Mouse (Mus musculus) limb, embryonic 13.5 days (tissue): ENCODE measurements at regions not wholly inside any gene's neighbourhood (a gene's known extent, or its start where the extent isn't known, plus 50 kb on each side); places are given as distances from the start of the nearest gene placed in this dataset.

Source experiments
- ATAC-seq: fragments of 200-750 bp; cut with Nextera tagmentation; 2 replicates; pipeline ENCODE4 v1.8.0; 2017; ENCODE audit warnings: low read depth, moderate number of reproducible peaks, moderate TSS enrichment; ENCODE audit not compliant: low FRiP score
- H3K27ac ChIP-seq: fragments of 300-500 bp; sonication (generic); 2 replicates; pipeline ENCODE4 v1.5.1; 2015; ENCODE audit warnings: inconsistent platforms, mild to moderate bottlenecking, moderate library complexity
- H3K27me3 ChIP-seq: fragments of 300-500 bp; sonication (generic); 2 replicates; pipeline ENCODE4 v1.6.1; 2015; ENCODE audit warnings: mild to moderate bottlenecking, inconsistent platforms
- H3K36me3 ChIP-seq: fragments of 300-500 bp; sonication (generic); 2 replicates; pipeline ENCODE4 v1.6.1; 2015; ENCODE audit warnings: inconsistent platforms, mild to moderate bottlenecking, moderate library complexity
- H3K4me1 ChIP-seq: fragments of 300-500 bp; sonication (generic); 2 replicates; pipeline ENCODE4 v1.6.1; 2015; ENCODE audit warnings: inconsistent platforms
- H3K4me2 ChIP-seq: fragments of 300-500 bp; sonication (generic); replicated peaks from 2 replicates; pipeline ENCODE4 v1.6.1; 2015; ENCODE audit warnings: inconsistent platforms, mild to moderate bottlenecking, moderate library complexity
- H3K4me3 ChIP-seq: fragments of 300-500 bp; sonication (generic); 2 replicates; pipeline ENCODE4 v1.5.1; 2015; ENCODE audit warnings: moderate library complexity, mild to moderate bottlenecking, inconsistent platforms
- H3K9ac ChIP-seq: fragments of 300-500 bp; sonication (generic); 2 replicates; pipeline ENCODE4 v1.6.1; 2015; ENCODE audit warnings: mild to moderate bottlenecking, inconsistent platforms
- H3K9me3 ChIP-seq: fragments of 300-500 bp; sonication (generic); 2 replicates; pipeline ENCODE4 v1.6.1; 2016; ENCODE audit warnings: inconsistent platforms
- WGBS: fragments of 180-500 bp; shearing (Covaris S2); methylation state at CpG from one replicate; pipeline ENCODE4 v1.1.7; 2015; 5-methylcytosine and 5-hydroxymethylcytosine counted together

- Histone ChIP-seq H3K36me3 (no peaks in the 10 kb centered on the region), H3K9me3 (no peaks in the 10 kb centered on the region), H3K27ac (peak overlapping the region; percentile 78), H3K9ac (no peak overlapping the region), H3K4me3 (no peak overlapping the region), H3K4me2 (no peak overlapping the region), H3K4me1 (peaks cover 81% of the 10 kb centered on the region), H3K27me3 (no peaks in the 10 kb centered on the region)
- ATAC-seq: no peak
Observed at GRCm38 (mm10) chr4:106859476-106859875, 51.0 kb upstream of the Ssbp3 start.

- H3K9me3 ChIP-seq: no peaks in the 10 kb centered on the region
- no peak overlapping the region; the same call in 1 of the 2 replicates for H3K27ac ChIP-seq
- H3K4me3 ChIP-seq: no peak overlapping the region
- no peak overlapping the region for H3K9ac ChIP-seq
- H3K4me2 ChIP-seq: no peak overlapping the region
- no peak for ATAC-seq
- H3K27me3 ChIP-seq: no peaks in the 10 kb centered on the region
- WGBS: 72% methylated on average over 13 of the region's 13 CpGs
- no peaks in the 10 kb centered on the region for H3K36me3 ChIP-seq
- H3K4me1 ChIP-seq: peaks cover 81% of the 10 kb centered on the region
Observed at GRCm38 (mm10) chr4:106858357-106859088, 52.0 kb upstream of the Ssbp3 start.

- Histone ChIP-seq H3K27me3 (no peaks in the 10 kb centered on the region), H3K4me2 (peak overlapping the region; percentile 41), H3K9ac (no peak overlapping the region), H3K27ac (peak overlapping the region; percentile 44; the same call in 1 of the 2 replicates), H3K9me3 (no peaks in the 10 kb centered on the region), H3K4me3 (no peak overlapping the region), H3K36me3 (no peaks in the 10 kb centered on the region), H3K4me1 (peaks cover 56% of the 10 kb centered on the region)
- 8% methylated on average over 19 of the region's 19 CpGs for WGBS
- no peak for ATAC-seq
Observed at GRCm38 (mm10) chr4:106855771-106856170, 51.0 kb upstream of the Acot11 start.

GRCm38 (mm10) chr4:106854361-106855309 lies 49.8 kb upstream of the Acot11 start:
- Histone ChIP-seq H3K9ac (peak overlapping the region; percentile 58), H3K4me2 (peak overlapping the region; percentile 57), H3K4me3 (peak overlapping the region; percentile 26), H3K9me3 (no peaks in the 10 kb centered on the region), H3K4me1 (peaks cover 45% of the 10 kb centered on the region), H3K27me3 (no peaks in the 10 kb centered on the region), H3K27ac (peak overlapping the region; percentile 83), H3K36me3 (no peaks in the 10 kb centered on the region)
- ATAC-seq: peak; percentile 80
- WGBS: 12% methylated on average over 15 of the region's 15 CpGs
